Mouse (Mus musculus): Measurements from ENCODE around the gene Chrm1.

Chrm1 gene

GRCm38 (mm10) chr19:8683627-8684026 is 20.0 kb downstream of the Chrm1 start:
- no peak for DNase-seq (ENCODE audit: low read depth, low spot score)

DNA sequence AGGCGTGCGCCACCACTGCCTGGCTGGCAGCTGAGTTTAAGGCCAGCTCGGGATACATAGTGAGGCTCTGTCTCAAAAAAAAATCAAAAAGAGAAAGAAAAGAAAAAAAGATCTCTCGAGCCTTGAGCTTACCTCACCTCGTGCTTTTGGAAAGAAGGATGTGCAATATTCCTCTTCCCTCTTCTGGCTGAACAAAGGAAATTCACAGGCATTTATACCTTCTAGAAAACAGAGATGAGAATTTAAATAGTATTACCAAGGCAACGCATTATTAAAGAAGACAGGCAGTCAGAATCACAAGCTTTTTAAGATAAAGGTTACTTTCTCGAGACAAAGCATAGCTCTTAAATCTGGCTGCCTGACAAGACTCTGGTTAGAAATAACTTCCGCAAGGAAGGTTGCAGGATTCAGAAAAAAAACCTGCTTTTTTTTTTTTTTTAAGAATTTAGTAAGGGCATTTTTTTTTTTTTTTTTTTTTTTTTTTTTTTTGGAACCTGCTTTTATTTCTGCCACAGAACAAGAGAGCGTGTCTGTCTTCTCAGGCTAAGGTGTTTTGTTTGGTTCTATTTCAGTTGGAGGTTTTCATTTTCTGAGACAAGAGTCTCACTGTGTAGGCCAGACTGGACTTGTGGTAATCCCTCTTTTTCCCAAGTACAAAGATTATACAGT is 28.4 kb downstream of the Chrm1 start:
- DNase-seq (ENCODE audit: low read depth, low spot score), result no peak

DNA sequence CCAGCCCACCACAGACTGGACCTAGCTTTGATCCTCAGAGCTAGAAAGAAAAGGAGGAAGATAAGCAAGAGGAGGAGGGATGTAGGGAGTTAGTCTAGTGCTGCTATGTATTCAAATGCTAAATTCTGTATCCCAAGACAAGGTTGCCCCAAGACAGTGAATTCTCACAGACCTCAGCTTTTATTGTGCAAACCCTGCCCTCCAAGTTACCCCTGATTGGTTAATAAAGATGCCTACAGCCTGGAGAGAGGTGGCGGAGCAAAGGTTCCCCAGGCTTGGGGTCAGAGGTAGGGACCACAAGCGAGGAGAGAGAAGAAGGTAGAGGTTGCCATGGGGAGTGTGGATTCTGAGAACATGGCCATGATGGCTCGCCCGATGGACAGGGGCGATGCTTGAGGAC is 29.2 kb downstream of the Chrm1 start:
- DNase-seq (ENCODE audit: low read depth, low spot score), result no peak

- DNase-seq (ENCODE audit: low read depth, low spot score), result peak; percentile 59
Measured at GRCm38 (mm10) chr19:8695330-8695729, 31.7 kb downstream of the Chrm1 start.

DNA sequence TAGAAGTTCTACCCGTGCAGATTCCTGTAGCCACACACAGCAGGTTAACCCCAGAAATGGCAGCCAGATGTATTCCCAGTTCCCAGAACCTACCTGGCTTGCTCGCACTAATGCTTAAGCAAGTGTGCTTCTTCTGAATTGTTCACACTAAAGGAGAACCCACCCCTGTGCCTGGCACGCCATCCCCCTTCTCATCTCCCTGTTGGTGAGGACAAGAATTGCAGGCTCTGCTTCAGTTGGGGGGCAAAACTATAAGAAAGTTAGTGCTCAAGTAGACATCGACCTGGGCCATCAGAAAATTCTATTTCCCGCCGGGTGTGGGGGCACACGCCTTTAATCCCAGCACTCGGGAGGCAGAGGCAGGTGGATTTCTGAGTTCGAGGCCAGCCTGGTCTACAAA is 36.1 kb downstream of the Chrm1 start:
- DNase-seq (ENCODE audit: low read depth, low spot score), result peak; percentile 30

DNA sequence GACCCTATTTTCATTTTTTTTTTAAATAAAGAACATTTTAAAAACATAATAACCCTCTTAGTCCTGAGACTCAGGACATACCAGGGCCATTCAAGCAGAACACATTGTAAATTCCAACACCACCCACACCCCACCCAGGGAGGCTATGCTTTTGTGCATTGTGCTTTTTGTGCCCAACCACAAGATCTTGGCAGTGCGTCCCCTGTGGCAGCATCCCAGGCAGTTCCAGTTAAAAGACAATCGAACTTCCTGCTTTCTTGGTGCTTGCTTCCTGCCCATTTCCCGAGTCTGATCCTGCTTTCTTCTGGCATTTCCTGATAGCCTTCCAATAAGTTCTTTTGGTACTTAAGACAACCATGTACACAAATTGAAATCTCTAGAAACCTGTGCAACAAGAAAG is 38.9 kb downstream of the Chrm1 start:
- DNase-seq (ENCODE audit: low read depth, low spot score), result no peak

- DNase-seq (ENCODE audit: low read depth, low spot score), result no peak
Measured at GRCm38 (mm10) chr19:8703571-8703970, 40.0 kb downstream of the Chrm1 start.

DNA sequence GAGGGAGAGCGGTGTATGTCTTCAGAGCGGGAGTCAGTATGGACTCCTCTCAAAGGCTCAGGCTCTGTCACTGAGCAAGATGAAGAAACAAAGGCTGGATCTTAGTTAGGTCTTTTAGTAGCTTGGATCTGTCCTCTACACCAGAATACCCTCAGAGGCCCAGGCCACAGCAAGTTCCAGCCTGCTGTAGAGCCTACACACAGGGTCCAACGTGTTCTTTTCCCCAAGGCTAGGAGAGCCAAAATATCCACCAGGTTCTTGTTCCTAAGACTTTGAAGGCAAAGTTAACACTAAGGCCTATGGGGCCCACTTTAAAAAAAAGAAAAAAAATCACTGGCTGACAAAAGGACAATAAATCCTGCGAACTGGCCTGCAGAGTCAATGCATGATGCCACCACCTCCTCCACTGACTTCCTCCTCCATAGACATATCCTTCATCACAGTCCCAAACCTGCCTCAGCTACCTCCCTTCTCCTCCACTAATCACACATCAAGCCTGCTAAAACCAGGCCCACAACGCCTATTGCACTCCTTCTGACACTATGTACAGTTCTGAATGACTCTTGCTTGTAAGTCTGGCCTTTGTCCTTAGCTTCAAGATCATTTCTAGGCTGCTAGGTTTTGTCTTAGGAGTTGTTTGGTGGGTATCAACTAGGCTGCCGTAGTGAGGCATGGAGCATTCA is 41.6 kb downstream of the Chrm1 start:
- DNase-seq (ENCODE audit: low read depth, low spot score), result no peak

- DNase-seq (ENCODE audit: low read depth, low spot score), result peak; percentile 27
Measured at GRCm38 (mm10) chr19:8706132-8706667, 42.6 kb downstream of the Chrm1 start.

DNA sequence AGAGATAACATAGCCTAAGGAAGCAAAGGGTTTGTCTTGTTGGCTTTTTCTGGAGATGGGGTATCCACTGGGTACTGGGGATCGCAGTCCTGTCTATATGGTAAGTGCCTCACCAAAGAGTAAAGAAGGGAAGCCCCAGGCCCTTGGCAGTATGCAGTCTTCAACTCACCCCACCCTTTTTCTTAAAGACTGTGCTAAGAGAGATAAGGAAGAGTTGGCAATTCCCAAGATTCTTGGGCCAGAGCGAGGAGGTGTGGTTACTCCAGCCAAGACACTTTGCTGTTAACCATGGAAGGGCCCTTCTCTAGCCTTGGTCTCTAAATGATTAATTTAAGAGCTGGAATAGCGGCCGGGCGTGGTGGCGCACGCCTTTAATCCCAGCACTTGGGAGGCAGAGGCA is 43.3 kb downstream of the Chrm1 start:
- no peak for DNase-seq (ENCODE audit: low read depth, low spot score)

DNA sequence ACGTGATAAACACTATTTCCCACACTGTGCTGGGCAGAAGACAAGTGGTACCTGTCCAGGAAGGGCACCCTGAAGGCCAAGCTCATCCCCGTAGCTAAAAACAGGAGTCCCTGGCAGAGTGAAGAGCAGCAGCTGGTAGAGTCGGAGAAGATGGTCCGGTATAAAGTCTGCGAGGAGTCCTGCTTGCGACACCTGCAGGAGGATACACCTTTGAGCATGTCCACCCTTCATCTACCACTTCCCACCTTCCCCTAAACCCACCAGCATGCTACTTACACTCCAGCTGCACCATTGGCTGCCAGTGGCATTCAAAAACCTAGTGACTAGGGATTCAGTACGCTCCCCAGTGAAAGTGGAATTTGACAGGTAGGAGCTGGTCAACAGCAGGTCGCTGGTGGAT is 45.4 kb downstream of the Chrm1 start:
- DNase-seq (ENCODE audit: low read depth, low spot score), result no peak

DNA sequence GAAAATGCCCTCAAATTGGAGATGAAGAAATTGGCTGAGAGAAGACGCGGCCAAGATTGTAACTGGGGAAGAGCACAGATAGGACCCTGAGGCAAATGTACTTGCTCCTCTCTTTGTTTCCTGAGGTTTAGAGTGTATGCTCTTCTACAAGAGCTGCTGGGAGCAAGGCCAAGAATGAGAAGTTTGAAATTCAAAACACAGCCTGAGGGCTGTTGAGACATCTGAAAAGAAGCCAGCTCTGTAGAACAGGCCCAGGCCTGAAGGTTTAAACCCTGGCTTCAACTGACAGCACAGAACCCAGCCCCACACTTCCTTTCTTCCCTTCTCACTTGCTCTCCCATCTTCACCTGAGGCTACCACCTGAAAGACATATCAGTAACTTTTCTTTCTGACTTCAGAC is 46.5 kb downstream of the Chrm1 start:
- no peak for DNase-seq (ENCODE audit: low read depth, low spot score)

- DNase-seq (ENCODE audit: low read depth, low spot score), result no peak
Measured at GRCm38 (mm10) chr19:8711506-8711905, 47.9 kb downstream of the Chrm1 start.

DNA sequence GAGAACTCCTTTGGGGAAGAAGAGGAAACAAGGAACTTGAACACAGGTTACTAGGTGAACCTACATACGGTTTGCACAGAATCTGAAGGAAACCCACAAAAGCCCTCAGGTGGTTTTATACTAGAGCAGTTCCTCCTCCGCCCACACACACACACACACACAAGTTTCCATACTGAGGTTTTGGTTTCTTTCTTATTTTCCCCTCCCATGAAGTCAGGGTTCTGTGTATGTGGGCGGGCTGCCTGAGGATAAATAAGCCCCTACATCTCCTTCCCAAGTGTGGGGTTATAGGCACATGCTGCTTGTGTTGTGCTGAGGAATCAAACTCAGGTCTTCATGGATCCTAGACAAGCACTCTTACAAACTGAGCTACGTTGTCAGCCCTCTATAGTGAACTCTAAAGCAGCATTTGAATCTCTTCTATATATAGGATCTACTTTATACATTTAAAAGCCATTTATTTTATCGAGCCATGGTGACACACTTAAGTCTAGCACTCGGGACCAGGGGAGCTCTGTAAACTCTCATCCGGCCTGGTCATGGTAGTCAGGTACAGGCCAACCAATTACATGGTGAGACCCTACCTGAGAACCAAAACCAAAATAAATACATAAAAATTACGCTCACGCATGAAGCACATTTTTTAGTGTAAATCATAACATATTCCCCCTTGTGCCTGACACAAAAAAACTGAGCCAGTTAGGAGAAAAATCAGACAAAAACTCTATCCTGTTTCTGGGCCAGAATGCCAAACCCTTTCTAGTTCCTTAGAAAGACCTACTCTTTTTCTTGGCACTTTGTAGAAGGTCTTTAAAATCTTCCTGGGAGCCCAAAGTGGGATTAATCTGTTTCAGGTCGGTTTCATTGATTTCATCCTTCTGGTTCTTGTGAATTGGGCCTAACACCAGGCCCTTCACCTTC is 48.6 kb downstream of the Chrm1 start:
- DNase-seq (ENCODE audit: low read depth, low spot score), result peak; percentile 83

GRCm38 (mm10) chr19:8712870-8713305 is 49.3 kb downstream of the Chrm1 start:
- DNase-seq (ENCODE audit: low read depth, low spot score), result peak; percentile 90

DNA sequence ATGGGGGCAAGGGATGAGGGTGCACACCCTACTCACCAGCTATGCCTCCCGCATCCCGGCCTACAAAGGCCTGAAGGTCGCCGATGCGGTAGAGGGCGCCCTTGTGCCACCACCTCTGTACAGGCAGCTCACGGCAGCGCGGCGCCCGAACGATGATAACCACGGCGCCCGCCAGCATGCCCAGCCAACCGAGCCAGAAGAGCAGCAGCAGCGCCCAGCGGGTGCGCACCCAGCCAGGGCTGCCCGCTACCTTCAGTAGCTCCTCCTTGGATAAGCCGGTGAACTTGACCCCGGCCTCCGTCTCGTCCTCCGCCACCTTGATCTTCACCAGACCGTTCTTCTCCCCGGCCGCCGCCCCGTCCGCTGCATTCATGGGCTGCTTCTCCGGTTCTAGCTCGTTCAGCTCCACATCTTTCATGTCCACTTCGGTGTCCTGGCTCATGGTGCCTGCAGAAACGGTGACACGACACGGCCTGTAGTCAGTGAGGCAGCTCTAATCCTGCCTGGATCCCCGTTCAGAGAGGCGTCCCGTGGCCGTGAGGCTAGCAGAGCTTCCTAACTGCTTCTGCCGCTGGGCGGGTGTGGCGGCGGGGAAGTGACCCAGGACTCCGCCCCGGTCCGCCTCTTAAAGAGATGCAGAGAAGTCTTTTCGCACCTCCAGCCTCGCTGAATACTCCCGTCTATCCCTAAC is 49.9 kb downstream of the Chrm1 start:
- DNase-seq (ENCODE audit: low read depth, low spot score), result peak; percentile 96

- DNase-seq (ENCODE audit: low read depth, low spot score), result peak; percentile 88
Measured at GRCm38 (mm10) chr19:8713997-8714652, 50.5 kb downstream of the Chrm1 start.

DNA sequence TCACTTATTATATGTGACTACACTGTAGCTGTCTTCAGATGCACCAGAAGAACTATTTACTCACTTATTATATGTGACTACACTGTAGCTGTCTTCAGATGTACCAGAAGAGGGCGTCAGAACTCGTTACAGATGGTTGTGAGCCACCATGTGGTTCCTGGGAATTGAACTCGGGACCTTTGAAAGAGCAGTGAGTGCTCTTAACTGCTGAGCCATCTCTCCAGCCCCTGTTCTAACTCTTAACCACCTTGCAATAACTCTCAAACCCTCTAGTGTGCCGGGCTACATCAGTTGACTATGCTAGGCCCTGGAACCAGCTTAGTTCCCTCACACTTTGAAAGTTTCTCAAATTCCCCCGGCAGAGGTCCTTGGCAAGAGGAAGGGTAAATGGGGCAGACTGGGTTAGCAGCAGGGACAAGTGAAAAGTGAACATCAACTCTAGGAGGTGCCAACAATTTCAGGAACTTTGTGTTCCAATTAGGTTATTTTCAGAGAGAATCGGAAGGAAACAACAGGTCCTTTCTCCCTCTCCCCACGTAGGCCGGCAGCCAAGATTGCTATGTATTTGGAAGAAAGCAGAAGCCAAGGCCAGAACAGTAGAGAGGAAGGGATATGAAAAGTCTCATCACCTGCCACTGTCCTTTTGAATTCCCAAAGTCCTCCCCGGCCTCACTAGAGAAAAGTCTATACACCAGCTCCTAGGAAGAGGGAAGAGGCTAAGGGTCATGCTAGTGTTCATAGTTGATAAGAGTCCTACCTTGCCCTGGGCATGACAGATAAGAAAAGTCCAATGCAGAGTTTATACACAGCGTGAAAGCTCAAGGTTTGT is 51.3 kb downstream of the Chrm1 start:
- peak; percentile 58 for DNase-seq (ENCODE audit: low read depth, low spot score)

DNA sequence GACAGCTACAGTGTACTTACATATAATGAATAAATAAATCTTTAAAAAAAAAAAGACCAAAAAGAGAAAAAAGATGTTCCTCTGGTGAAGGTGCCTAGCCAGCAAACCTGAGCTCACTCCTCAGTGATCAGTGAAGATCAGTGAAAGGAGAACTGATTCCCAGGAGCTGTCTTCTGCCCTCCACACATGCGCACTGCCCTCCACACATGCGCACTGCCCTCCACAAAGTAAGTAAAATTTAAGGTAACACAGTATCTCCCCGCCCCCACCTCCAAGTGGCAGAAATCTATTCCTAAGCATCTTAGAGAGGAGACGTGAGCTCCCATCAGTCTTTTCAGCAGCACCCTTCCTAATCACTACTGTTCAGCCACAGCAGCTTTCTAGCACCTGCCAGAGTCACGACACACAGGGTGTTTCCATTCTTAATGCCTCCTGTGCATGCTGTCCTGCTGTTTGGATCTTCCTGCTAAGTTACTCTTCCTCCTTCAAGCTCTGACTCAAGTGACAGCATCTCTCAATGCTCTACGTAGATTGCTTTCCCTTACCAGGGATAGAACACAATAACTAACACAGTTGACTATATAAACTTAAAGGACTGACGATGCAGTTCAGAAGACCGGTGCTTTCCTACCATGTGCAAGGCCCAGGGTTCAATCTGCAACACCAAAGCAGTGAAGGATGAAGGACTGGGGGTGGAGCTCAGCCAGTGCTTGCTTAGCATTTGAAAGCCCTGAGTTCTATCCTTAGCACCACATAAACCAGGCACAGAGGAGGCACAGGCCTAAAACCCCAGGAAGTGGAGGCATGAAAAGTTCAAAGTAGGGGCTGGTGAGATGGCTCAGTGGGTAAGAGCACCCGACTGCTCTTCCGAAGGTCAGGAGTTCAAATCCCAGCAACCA is 52.5 kb downstream of the Chrm1 start:
- peak; percentile 93 for DNase-seq (ENCODE audit: low read depth, low spot score)
